Mouse (Mus musculus): ENCODE measurements around the gene Negr1. TPM values are rescaled to one million over a fixed set of nuclear protein-coding genes. Genes with fewer than 3 reads are reported as not detected.

The Negr1 gene
- polyA plus RNA-seq, 1 experiment from 2014 or later = 5.9 TPM

DNA sequence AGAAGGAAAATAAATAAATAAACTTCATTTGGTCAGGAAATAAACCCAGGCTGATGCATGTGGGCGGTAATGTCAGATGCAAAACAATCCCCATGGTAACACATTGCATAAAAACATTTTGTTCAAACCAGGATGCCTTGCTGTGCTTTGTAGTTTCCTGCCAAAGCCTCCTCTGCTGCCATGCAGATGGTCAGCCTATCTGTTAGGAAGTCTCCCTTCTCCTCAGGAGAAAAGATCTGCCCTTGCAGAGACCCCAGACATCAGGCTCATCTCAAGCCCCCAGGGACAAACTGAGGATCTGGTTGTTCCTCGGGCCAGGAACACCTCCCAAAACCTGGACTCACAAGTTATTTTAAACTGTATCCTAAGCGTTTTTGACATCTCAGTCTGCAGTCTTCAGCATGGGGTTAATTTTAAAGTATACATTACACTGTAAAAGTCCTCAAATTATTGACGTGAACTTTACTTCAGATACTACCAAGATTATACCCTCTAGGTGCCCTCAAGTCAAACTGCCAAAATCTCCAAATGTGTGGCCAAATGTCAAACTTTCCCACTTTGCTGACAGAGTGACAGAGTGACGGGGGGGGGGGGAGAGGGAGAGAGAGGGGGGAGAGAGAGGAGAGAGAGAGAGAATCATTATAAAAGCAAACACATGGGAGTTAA lies 366.9 kb downstream of the Negr1 start:
- Histone ChIP-seq H3K4me2 (ENCODE audit: low read length) (no peak overlapping the region), H3K4me3 (replicated peaks; ENCODE audit: low read depth, low read length) (no peak overlapping the region), H3K27me3 (ENCODE audit: insufficient read depth, low read length) (no peaks in the 10 kb centered on the region), H3K36me3 (ENCODE audit: insufficient read depth, low read length) (no peaks in the 10 kb centered on the region), H3K27ac (no peak overlapping the region), H3K4me1 (replicated peaks; ENCODE audit: insufficient read depth, low read length) (no peaks in the 10 kb centered on the region), H3K9me3 (replicated peaks; ENCODE audit: low read length) (no peaks in the 10 kb centered on the region), H3K9ac (ENCODE audit: low read depth, low read length) (no peak overlapping the region)
- DNase-seq (ENCODE audit: low spot score) (no peak), ATAC-seq (replicated peaks; ENCODE audit: low FRiP score, low read depth) (no peak)
- WGBS = 44% methylated on average over 5 of the region's 5 CpGs
- no peak for TF ChIP-seq CTCF (IDR thresholded peaks at IDR 0.05; ENCODE audit: low read depth)

DNA sequence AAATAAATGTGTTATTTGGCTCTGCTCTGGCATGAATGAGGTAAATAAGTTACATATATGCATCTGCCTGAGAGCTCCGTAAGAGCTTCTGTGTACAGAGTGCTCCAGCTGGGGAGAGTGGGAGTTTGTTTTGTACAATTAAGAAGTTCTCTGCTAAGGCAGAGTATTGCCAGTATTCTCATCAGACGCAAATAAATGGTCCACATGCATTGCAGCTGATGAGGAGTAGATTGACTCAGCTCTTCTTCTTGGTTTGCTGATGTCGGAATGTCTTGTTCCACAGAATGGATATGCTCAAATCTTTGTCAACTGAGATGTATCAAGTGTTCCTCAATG lies 367.4 kb downstream of the Negr1 start:
- Histone ChIP-seq H3K4me2 (ENCODE audit: low read length) (no peak overlapping the region), H3K4me1 (replicated peaks; ENCODE audit: insufficient read depth, low read length) (no peaks in the 10 kb centered on the region), H3K36me3 (ENCODE audit: insufficient read depth, low read length) (no peaks in the 10 kb centered on the region), H3K27ac (no peak overlapping the region), H3K9ac (ENCODE audit: low read depth, low read length) (no peak overlapping the region), H3K27me3 (ENCODE audit: insufficient read depth, low read length) (no peaks in the 10 kb centered on the region), H3K4me3 (replicated peaks; ENCODE audit: low read depth, low read length) (no peak overlapping the region), H3K9me3 (replicated peaks; ENCODE audit: low read length) (no peaks in the 10 kb centered on the region)
- no peak for ATAC-seq (replicated peaks; ENCODE audit: low FRiP score, low read depth)
- WGBS = 79% methylated on average over 3 of the region's 3 CpGs
- DNase-seq (ENCODE audit: low spot score) = no peak
- TF ChIP-seq CTCF (IDR thresholded peaks at IDR 0.05; ENCODE audit: low read depth) = no peak

DNA sequence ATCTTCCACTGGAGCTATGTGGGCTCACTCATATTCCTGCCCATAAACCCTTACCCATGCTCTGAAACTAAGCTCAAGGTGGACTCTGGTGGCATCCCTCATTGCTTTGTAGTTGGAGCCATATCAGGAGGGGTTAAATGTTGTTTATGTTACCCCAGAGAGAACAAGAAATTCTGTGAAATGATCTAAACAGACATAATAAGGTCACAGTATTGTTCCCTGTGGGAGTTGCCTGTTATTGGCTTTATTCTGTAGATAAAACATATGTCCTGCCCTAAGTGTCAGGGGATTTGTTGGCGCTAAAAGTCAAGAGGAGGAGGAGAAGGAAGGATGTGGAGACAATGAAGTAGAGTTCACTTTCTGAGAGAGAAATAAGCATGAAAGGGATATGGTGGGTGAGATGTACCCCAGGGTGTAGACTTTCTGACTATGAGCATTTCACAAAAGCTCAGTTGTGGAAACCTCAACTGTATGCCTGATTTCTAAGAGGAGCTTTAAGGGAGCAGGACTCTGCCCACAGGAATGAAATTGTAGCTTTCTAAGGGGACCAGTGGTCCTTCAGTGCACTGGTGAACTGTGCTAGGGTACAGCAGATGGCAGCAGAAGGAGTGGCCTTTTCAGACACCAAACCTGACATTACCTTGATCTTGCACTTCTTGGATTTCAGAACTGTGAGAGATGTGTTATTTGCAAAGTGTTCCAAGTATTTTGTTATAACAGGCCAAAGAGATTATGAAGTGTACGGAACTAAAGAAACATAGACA lies 368.3 kb downstream of the Negr1 start:
- H3K9me3 ChIP-seq (replicated peaks; ENCODE audit: low read length) = no peaks in the 10 kb centered on the region
- H3K4me1 ChIP-seq (replicated peaks; ENCODE audit: insufficient read depth, low read length) = no peaks in the 10 kb centered on the region
- no peak overlapping the region for H3K4me3 ChIP-seq (replicated peaks; ENCODE audit: low read depth, low read length)
- no peak overlapping the region for H3K4me2 ChIP-seq (ENCODE audit: low read length)
- TF ChIP-seq CTCF (IDR thresholded peaks at IDR 0.05; ENCODE audit: low read depth) = no peak
- H3K36me3 ChIP-seq (ENCODE audit: insufficient read depth, low read length) = no peaks in the 10 kb centered on the region
- H3K27ac ChIP-seq = no peak overlapping the region
- H3K27me3 ChIP-seq (ENCODE audit: insufficient read depth, low read length) = no peaks in the 10 kb centered on the region
- DNase-seq (ENCODE audit: low spot score) (no peak), ATAC-seq (replicated peaks; ENCODE audit: low FRiP score, low read depth) (no peak)
- WGBS = 77% methylated on average over 2 of the region's 2 CpGs
- H3K9ac ChIP-seq (ENCODE audit: low read depth, low read length) = no peak overlapping the region

DNA sequence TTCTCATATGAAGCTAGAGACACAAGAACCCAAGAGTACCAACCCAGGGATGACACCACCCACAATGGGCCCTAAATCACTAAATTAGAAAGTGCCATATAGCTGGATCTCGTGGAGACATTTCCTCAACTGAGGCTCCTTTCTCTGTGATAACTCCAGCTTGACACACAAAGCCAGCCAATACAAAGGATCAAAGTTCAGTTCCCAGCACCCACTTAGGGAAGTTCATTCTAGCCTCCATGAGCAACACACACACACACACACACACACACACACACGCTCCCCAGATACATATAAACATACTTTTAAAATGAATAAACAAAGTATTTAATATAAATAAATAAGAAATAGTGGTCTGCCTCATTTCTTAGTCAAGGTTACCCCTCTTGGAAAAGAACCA lies 369.4 kb downstream of the Negr1 start:
- H3K27me3 ChIP-seq (ENCODE audit: insufficient read depth, low read length) = no peaks in the 10 kb centered on the region
- no peaks in the 10 kb centered on the region for H3K9me3 ChIP-seq (replicated peaks; ENCODE audit: low read length)
- no peaks in the 10 kb centered on the region for H3K4me1 ChIP-seq (replicated peaks; ENCODE audit: insufficient read depth, low read length)
- no peak overlapping the region for H3K9ac ChIP-seq (ENCODE audit: low read depth, low read length)
- no peak overlapping the region for H3K4me3 ChIP-seq (replicated peaks; ENCODE audit: low read depth, low read length)
- ATAC-seq (replicated peaks; ENCODE audit: low FRiP score, low read depth) = no peak
- TF ChIP-seq CTCF (IDR thresholded peaks at IDR 0.05; ENCODE audit: low read depth) = no peak
- no peak for DNase-seq (ENCODE audit: low spot score)
- no peak overlapping the region for H3K27ac ChIP-seq
- no peaks in the 10 kb centered on the region for H3K36me3 ChIP-seq (ENCODE audit: insufficient read depth, low read length)
- H3K4me2 ChIP-seq (ENCODE audit: low read length) = no peak overlapping the region
- 93% methylated on average over 2 of the region's 2 CpGs for WGBS

DNA sequence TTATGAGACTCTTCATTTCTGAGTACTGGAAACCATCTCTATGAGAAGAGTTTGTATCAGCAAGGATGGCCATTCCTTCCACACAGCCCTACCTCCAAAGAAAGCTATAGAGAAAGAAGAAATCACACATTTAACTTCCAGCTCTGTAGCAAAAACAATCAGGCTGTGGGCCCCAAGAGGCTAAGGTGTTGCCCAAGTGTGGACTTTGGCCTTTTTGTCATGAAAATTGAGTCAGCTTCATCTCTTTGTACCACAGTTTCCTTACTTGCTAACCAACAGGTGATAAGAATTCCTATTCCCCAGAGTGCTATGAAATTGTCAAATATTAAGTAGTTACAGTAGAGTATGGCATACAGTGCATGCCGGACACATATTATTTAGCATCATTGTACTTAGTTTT lies 369.9 kb downstream of the Negr1 start:
- no peaks in the 10 kb centered on the region for H3K4me1 ChIP-seq (replicated peaks; ENCODE audit: insufficient read depth, low read length)
- H3K4me2 ChIP-seq (ENCODE audit: low read length) = no peak overlapping the region
- no peak overlapping the region for H3K27ac ChIP-seq
- no peak for TF ChIP-seq CTCF (IDR thresholded peaks at IDR 0.05; ENCODE audit: low read depth)
- H3K36me3 ChIP-seq (ENCODE audit: insufficient read depth, low read length) = no peaks in the 10 kb centered on the region
- H3K9ac ChIP-seq (ENCODE audit: low read depth, low read length) = no peak overlapping the region
- no peaks in the 10 kb centered on the region for H3K9me3 ChIP-seq (replicated peaks; ENCODE audit: low read length)
- no peak overlapping the region for H3K4me3 ChIP-seq (replicated peaks; ENCODE audit: low read depth, low read length)
- no peaks in the 10 kb centered on the region for H3K27me3 ChIP-seq (ENCODE audit: insufficient read depth, low read length)
- no peak for DNase-seq (ENCODE audit: low spot score)
- ATAC-seq (replicated peaks; ENCODE audit: low FRiP score, low read depth) = no peak
- WGBS = 94% methylated on average over 1 of the region's 1 CpGs

DNA sequence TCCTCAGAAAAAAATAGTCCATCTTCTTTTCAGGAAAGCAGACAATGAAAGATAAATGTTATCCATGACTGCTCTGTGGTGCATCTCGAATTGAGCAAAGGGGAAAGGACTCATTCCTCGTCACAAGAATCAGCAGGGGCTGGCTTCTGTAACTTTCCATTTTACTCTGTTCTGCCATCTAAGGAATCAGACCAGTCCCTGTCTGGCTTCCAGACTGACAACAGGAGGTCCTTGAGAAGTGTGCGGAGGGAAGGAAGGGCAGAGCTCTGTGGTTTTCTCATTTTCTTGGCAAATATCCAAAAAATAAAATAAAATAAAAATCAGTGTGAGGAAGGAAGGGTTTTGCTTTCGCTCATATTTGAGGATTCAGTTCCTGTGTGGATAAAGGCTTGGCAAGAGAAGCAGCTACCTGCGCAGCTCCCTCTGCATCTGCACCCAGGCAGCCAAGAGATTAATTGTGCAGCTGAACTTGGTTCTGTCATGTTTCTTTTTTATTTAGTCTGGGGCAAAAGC lies 373.2 kb downstream of the Negr1 start:
- no peak for DNase-seq (ENCODE audit: low spot score)
- Histone ChIP-seq H3K27me3 (ENCODE audit: insufficient read depth, low read length) (no peaks in the 10 kb centered on the region), H3K36me3 (ENCODE audit: insufficient read depth, low read length) (no peaks in the 10 kb centered on the region), H3K9ac (ENCODE audit: low read depth, low read length) (no peak overlapping the region), H3K4me1 (replicated peaks; ENCODE audit: insufficient read depth, low read length) (no peaks in the 10 kb centered on the region), H3K9me3 (replicated peaks; ENCODE audit: low read length) (no peaks in the 10 kb centered on the region), H3K27ac (no peak overlapping the region), H3K4me3 (replicated peaks; ENCODE audit: low read depth, low read length) (no peak overlapping the region), H3K4me2 (ENCODE audit: low read length) (no peak overlapping the region)
- TF ChIP-seq CTCF (IDR thresholded peaks at IDR 0.05; ENCODE audit: low read depth) = no peak
- ATAC-seq (replicated peaks; ENCODE audit: low FRiP score, low read depth) = no peak
- WGBS = 58% methylated on average over 5 of the region's 5 CpGs
